Mouse (Mus musculus): ENCODE measurements around the gene Kdm8. TPM values are rescaled to one million over a fixed set of nuclear protein-coding genes. Genes with fewer than 3 reads are reported as not detected.
A peak's percentile ranks its signal among the peaks of the same experiment; 100 is the strongest.

The Kdm8 gene
- polyA plus RNA-seq, 1 experiment from 2014 or later = 5.5 TPM

DNA sequence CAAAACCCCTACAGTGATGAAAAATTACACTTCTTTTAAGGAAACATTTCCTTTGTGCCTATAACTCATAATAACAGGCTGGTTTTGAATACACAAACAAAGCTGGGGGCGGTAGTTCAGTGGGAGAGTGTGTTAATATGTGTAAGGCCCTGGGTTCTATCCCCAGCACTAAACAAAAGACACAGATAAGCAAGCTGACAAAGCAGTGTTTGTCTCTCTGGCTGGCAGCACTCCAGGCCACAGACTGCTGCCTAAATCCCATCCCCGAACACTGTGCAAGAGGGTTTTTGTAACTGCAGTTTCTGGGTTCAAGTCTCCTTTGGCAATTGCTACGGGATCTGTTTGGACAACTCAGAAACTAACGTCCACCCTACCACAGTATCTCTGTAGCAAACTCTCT lies 2.2 kb upstream of the Kdm8 start:
- peaks cover 13% of the 10 kb centered on the region for H3K4me1 ChIP-seq (ENCODE audit: control insufficient read depth, insufficient read depth, low read length)
- no peak overlapping the region for H3K27ac ChIP-seq (replicated peaks; ENCODE audit: low read depth, low read length)
- 75% methylated on average over 4 of the region's 4 CpGs for WGBS
- H3K36me3 ChIP-seq (ENCODE audit: control insufficient read depth, insufficient read depth, low read length) = no peaks in the 10 kb centered on the region
- H3K9me3 ChIP-seq (ENCODE audit: control insufficient read depth, low read length) = 0 out of 2 replicates have a peak, but pooled peaks cover 3% of the 10 kb centered on the region
- no peaks in the 10 kb centered on the region for H3K27me3 ChIP-seq (ENCODE audit: control insufficient read depth, insufficient read depth, low read length)
- H3K9ac ChIP-seq (replicated peaks; ENCODE audit: low read length) = no peak overlapping the region
- no peak for DNase-seq
- no peak overlapping the region for H3K4me2 ChIP-seq (ENCODE audit: low read length)
- no peak for ATAC-seq (ENCODE audit: low FRiP score, low TSS enrichment)
- H3K4me3 ChIP-seq (replicated peaks; ENCODE audit: low read depth, low read length) = no peak overlapping the region

DNA sequence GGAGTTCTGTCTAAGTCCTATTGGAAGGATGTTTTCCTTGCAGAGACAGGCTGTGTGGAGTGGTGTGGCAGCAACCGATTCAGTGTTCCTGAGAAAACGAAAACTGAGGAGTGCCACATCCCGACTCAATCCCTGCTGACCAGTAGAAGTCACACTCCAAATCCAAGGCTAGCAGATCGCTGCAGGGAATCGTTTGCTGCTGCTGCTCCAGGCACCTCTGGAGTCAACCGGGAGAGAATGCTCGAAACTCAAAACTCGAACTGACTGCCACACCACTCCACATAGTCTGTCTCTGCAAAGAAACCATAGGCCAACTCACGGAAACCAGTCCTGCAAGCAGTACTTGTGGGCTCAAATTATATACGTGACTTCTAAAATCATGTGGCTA lies 406 bp upstream of the Kdm8 start:
- Histone ChIP-seq H3K4me2 (ENCODE audit: low read length) (peak overlapping the region; percentile 93), H3K36me3 (ENCODE audit: control insufficient read depth, insufficient read depth, low read length) (no peaks in the 10 kb centered on the region), H3K9ac (replicated peaks; ENCODE audit: low read length) (peak overlapping the region; percentile 78), H3K27me3 (ENCODE audit: control insufficient read depth, insufficient read depth, low read length) (no peaks in the 10 kb centered on the region), H3K4me3 (replicated peaks; ENCODE audit: low read depth, low read length) (peak overlapping the region; percentile 57), H3K9me3 (ENCODE audit: control insufficient read depth, low read length) (0 out of 2 replicates have a peak, but pooled peaks cover 3% of the 10 kb centered on the region), H3K27ac (replicated peaks; ENCODE audit: low read depth, low read length) (peak overlapping the region; percentile 98), H3K4me1 (ENCODE audit: control insufficient read depth, insufficient read depth, low read length) (peaks cover 13% of the 10 kb centered on the region)
- ATAC-seq (ENCODE audit: low FRiP score, low TSS enrichment) (0 out of 2 replicates have a peak, but pooled peaks have one; percentile 4), DNase-seq (no peak)
- WGBS = 23% methylated on average over 10 of the region's 10 CpGs

DNA sequence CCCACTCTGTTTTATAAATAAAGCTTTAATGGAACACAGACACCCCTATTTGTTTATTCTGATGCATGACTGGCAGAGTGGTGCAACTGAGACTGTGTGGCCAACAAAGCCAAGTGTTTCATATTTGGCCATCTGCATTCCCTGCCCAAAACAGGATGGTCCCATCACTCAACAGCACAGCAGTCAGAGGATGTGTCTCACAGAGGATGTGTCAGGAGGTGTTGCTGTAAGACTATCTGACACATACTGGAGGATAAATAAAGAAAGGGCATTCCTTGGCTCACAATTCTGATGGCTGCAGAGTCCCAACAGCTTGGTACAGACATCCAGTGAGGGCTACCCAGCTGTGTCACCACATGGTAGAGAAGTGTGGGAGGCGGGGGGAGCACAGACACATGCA lies 6.2 kb downstream of the Kdm8 start:
- no peak overlapping the region for H3K4me2 ChIP-seq (ENCODE audit: low read length)
- H3K27me3 ChIP-seq (ENCODE audit: control insufficient read depth, insufficient read depth, low read length) = no peaks in the 10 kb centered on the region
- DNase-seq = no peak
- no peak for ATAC-seq (ENCODE audit: low FRiP score, low TSS enrichment)
- no peak overlapping the region for H3K27ac ChIP-seq (replicated peaks; ENCODE audit: low read depth, low read length)
- no peaks in the 10 kb centered on the region for H3K9me3 ChIP-seq (ENCODE audit: control insufficient read depth, low read length)
- H3K36me3 ChIP-seq (ENCODE audit: control insufficient read depth, insufficient read depth, low read length) = no peaks in the 10 kb centered on the region; the same call in 1 of the 2 replicates
- H3K9ac ChIP-seq (replicated peaks; ENCODE audit: low read length) = no peak overlapping the region
- H3K4me3 ChIP-seq (replicated peaks; ENCODE audit: low read depth, low read length) = no peak overlapping the region
- peaks cover under 1% of the 10 kb centered on the region; the same call in 1 of the 2 replicates for H3K4me1 ChIP-seq (ENCODE audit: control insufficient read depth, insufficient read depth, low read length)
- WGBS = 76% methylated on average over 1 of the region's 1 CpGs

DNA sequence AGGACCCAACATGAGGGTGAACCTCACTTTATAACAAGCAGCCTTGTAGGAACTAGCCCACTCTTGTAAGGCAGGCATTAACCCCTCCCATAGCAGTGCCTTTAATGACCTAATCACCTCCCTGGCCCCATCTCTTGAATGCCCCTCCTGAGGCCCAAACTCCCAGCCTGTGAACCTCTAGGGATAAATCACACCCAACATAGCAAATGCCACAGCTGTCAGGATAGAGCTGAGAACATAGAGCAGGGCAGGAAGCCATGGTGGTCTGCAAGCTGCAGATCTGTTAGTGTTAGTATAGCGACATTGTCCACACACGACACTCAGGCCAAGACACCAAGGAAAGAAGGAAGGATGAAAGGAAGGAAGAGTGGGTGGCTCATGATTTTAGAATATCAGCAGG lies 6.6 kb downstream of the Kdm8 start:
- Histone ChIP-seq H3K9me3 (ENCODE audit: control insufficient read depth, low read length) (no peaks in the 10 kb centered on the region), H3K36me3 (ENCODE audit: control insufficient read depth, insufficient read depth, low read length) (peaks cover 3% of the 10 kb centered on the region; the same call in 1 of the 2 replicates)
- 94% methylated on average over 2 of the region's 2 CpGs for WGBS

DNA sequence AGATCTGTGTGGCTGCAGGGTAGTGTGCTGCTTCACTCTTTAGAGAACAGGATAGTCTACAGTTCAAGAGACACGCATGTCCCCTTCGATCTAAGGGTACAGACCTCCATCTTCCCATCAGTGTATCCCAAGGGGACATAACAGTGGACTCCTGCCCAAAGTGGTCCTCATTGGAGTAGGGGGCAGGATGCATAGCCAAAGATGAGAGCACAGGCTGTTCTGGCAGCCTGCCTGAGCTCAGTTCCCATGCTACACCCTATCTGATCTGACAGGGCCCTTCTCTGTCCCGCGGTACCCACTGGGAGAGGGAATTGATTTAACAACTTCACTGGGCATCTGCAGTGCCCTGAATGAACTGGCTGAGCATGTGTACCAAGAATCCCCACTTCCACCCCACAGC lies 9.2 kb downstream of the Kdm8 start:
- ATAC-seq (ENCODE audit: low FRiP score, low TSS enrichment) (no peak), DNase-seq (no peak)
- Histone ChIP-seq H3K4me2 (ENCODE audit: low read length) (no peak overlapping the region), H3K9me3 (ENCODE audit: control insufficient read depth, low read length) (no peaks in the 10 kb centered on the region), H3K9ac (replicated peaks; ENCODE audit: low read length) (no peak overlapping the region), H3K36me3 (ENCODE audit: control insufficient read depth, insufficient read depth, low read length) (peaks cover 11% of the 10 kb centered on the region), H3K4me1 (ENCODE audit: control insufficient read depth, insufficient read depth, low read length) (no peaks in the 10 kb centered on the region), H3K4me3 (replicated peaks; ENCODE audit: low read depth, low read length) (no peak overlapping the region), H3K27ac (replicated peaks; ENCODE audit: low read depth, low read length) (no peak overlapping the region), H3K27me3 (ENCODE audit: control insufficient read depth, insufficient read depth, low read length) (no peaks in the 10 kb centered on the region)
- WGBS = 98% methylated on average over 4 of the region's 4 CpGs

More for the DNA sequence above, 6.6 kb downstream of the Kdm8 start:
- H3K4me1 ChIP-seq (ENCODE audit: control insufficient read depth, insufficient read depth, low read length) = no peaks in the 10 kb centered on the region
- DNase-seq (no peak), ATAC-seq (ENCODE audit: low FRiP score, low TSS enrichment) (no peak)
- no peaks in the 10 kb centered on the region for H3K27me3 ChIP-seq (ENCODE audit: control insufficient read depth, insufficient read depth, low read length)
- no peak overlapping the region for H3K9ac ChIP-seq (replicated peaks; ENCODE audit: low read length)
- no peak overlapping the region for H3K4me2 ChIP-seq (ENCODE audit: low read length)
- no peak overlapping the region for H3K27ac ChIP-seq (replicated peaks; ENCODE audit: low read depth, low read length)
- H3K4me3 ChIP-seq (replicated peaks; ENCODE audit: low read depth, low read length) = no peak overlapping the region

DNA sequence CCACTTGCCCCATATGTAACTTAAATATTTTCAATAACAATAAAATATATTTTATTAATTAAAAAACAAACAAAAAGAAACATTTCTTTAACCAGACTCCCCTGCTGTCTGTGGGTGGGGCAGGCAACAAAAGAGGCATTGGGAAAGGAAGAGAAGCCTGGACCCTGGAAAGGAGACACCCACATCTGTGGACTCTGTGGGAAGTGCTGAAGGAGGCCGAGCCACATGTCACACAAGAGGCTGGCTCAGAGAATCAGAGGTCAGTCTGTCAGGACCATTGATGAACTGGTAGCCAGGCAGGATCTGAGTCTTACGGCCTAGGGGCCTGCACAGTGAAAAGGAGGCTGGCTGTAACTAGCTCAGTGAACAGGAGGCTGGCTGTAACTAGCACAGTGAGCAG lies 17.7 kb downstream of the Kdm8 start:
- H3K4me1 ChIP-seq (ENCODE audit: control insufficient read depth, insufficient read depth, low read length) = no peaks in the 10 kb centered on the region
- H3K36me3 ChIP-seq (ENCODE audit: control insufficient read depth, insufficient read depth, low read length) = peaks cover 23% of the 10 kb centered on the region
- 36% methylated on average over 2 of the region's 2 CpGs for WGBS
- H3K9me3 ChIP-seq (ENCODE audit: control insufficient read depth, low read length) = no peaks in the 10 kb centered on the region
- H3K9ac ChIP-seq (replicated peaks; ENCODE audit: low read length) = no peak overlapping the region
- H3K27me3 ChIP-seq (ENCODE audit: control insufficient read depth, insufficient read depth, low read length) = no peaks in the 10 kb centered on the region
- no peak overlapping the region for H3K27ac ChIP-seq (replicated peaks; ENCODE audit: low read depth, low read length)
- no peak for DNase-seq
- H3K4me2 ChIP-seq (ENCODE audit: low read length) = no peak overlapping the region
- H3K4me3 ChIP-seq (replicated peaks; ENCODE audit: low read depth, low read length) = no peak overlapping the region
- no peak for ATAC-seq (ENCODE audit: low FRiP score, low TSS enrichment)

DNA sequence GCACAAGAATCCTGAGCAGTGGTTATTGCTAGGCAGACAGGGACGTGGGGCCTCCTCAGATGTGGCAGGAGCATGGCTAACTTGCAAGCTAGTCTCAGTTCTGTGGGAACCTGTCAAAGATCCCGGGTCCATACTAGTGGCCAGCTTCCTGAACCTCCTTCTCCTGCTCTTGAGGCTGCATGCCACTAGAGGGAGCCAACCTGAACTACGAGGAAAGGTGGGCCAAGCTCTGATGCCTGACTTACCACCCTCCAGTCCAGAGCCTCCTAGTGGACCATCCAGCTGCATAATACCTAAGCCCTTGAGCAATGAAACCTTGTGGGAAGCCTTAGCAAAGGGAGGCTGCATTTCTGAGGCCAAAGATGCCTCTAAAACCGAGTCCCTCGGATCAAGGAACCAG lies 25.5 kb downstream of the Kdm8 start:
- ATAC-seq (ENCODE audit: low FRiP score, low TSS enrichment) (no peak), DNase-seq (peak; percentile 86)
- Histone ChIP-seq H3K36me3 (ENCODE audit: control insufficient read depth, insufficient read depth, low read length) (peaks cover 53% of the 10 kb centered on the region), H3K9ac (replicated peaks; ENCODE audit: low read length) (no peak overlapping the region), H3K4me1 (ENCODE audit: control insufficient read depth, insufficient read depth, low read length) (peaks cover 6% of the 10 kb centered on the region), H3K27me3 (ENCODE audit: control insufficient read depth, insufficient read depth, low read length) (no peaks in the 10 kb centered on the region), H3K27ac (replicated peaks; ENCODE audit: low read depth, low read length) (no peak overlapping the region), H3K4me3 (replicated peaks; ENCODE audit: low read depth, low read length) (no peak overlapping the region), H3K9me3 (ENCODE audit: control insufficient read depth, low read length) (no peaks in the 10 kb centered on the region), H3K4me2 (ENCODE audit: low read length) (no peak overlapping the region)
- 33% methylated on average over 5 of the region's 5 CpGs for WGBS

DNA sequence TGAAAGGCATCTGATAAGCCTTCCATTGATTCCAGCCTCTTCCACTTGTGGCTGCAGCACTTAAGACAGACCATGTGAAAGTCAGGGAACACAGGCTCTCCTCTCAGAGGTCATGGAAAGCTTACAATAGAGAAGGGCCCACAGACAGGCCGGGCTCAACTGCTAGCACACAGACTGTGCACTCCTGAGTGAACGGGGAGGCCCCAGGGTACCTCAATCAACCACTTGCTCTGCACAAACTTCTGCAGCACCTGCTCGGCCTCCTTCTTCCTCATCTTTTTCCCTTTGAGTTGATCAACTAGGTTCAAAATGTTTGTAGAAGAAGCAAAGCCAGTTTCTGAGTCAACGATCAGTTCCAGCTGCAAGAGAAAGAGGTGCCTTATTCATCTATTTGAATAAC lies 26.4 kb downstream of the Kdm8 start:
- H3K4me2 ChIP-seq (ENCODE audit: low read length) = no peak overlapping the region
- H3K9ac ChIP-seq (replicated peaks; ENCODE audit: low read length) = no peak overlapping the region
- 94% methylated on average over 4 of the region's 4 CpGs for WGBS
- H3K36me3 ChIP-seq (ENCODE audit: control insufficient read depth, insufficient read depth, low read length) = peaks cover 47% of the 10 kb centered on the region
- H3K27me3 ChIP-seq (ENCODE audit: control insufficient read depth, insufficient read depth, low read length) = no peaks in the 10 kb centered on the region
- H3K9me3 ChIP-seq (ENCODE audit: control insufficient read depth, low read length) = no peaks in the 10 kb centered on the region
- no peak overlapping the region for H3K4me3 ChIP-seq (replicated peaks; ENCODE audit: low read depth, low read length)
- peaks cover 6% of the 10 kb centered on the region for H3K4me1 ChIP-seq (ENCODE audit: control insufficient read depth, insufficient read depth, low read length)
- no peak for DNase-seq
- H3K27ac ChIP-seq (replicated peaks; ENCODE audit: low read depth, low read length) = no peak overlapping the region
- no peak for ATAC-seq (ENCODE audit: low FRiP score, low TSS enrichment)

DNA sequence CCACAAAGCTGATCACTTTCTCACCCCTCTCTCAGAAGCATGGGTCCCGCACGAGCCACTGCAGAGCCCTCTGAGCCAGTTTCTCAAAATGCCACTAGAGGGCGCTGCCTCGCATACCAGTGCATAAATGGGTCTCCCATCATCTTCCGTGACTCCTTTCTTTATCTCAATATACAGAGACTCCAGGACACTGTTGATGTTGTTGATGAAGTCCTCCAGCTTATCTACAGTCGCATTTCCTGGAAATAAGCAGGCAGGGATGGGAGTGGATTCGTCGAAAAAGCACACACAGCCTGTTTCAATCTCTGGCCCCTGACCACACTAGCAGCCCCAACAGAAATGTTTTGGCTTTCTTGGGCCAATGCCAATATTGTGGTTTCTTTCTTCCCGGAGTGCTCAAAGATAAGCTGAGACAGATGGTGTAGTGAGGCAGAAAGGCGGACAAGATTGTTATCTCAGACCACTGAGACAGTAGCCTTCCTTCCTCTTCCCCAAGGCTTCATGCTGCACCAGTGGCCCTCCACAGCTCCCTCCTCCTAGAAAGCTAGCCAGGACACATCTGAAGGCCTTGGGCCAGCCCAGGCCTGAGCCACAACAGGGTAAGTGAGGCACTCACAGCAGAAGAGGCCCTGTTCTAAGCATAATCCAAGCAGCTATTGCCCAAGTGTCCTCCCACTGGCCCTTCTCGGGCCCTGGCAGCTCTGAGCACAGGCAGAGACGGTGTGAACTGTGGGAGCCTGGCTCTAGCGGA lies 27.7 kb downstream of the Kdm8 start:
- WGBS = 36% methylated on average over 13 of the region's 13 CpGs
- H3K4me1 ChIP-seq (ENCODE audit: control insufficient read depth, insufficient read depth, low read length) = peaks cover 6% of the 10 kb centered on the region

More for the DNA sequence above, 27.7 kb downstream of the Kdm8 start:
- H3K4me2 ChIP-seq (ENCODE audit: low read length) = 0 out of 2 replicates have a peak overlapping the region, but pooled peaks have one; percentile 10
- no peak overlapping the region for H3K9ac ChIP-seq (replicated peaks; ENCODE audit: low read length)
- H3K36me3 ChIP-seq (ENCODE audit: control insufficient read depth, insufficient read depth, low read length) = peaks cover 34% of the 10 kb centered on the region
- peak; percentile 89 for DNase-seq
- H3K27me3 ChIP-seq (ENCODE audit: control insufficient read depth, insufficient read depth, low read length) = no peaks in the 10 kb centered on the region
- H3K27ac ChIP-seq (replicated peaks; ENCODE audit: low read depth, low read length) = peak overlapping the region; percentile 32; the same call in 1 of the 2 replicates
- H3K9me3 ChIP-seq (ENCODE audit: control insufficient read depth, low read length) = no peaks in the 10 kb centered on the region
- no peak overlapping the region for H3K4me3 ChIP-seq (replicated peaks; ENCODE audit: low read depth, low read length)
- peak; percentile 66; the same call in 1 of the 2 replicates for ATAC-seq (ENCODE audit: low FRiP score, low TSS enrichment)

Data from midbrain, embryonic 14.5 days (tissue).